Mouse (Mus musculus) embryonic facial prominence, embryonic 15.5 days (tissue): ENCODE results near the gene Sox13. TPM values are rescaled to one million over a fixed set of nuclear protein-coding genes. Genes with fewer than 3 reads are reported as not detected.

Experiments
- ATAC-seq: fragments of 200-750 bp; cut with Nextera tagmentation; 2 replicates; pipeline ENCODE4 v1.8.0; 2017; ENCODE audit warnings: low read depth, moderate TSS enrichment; ENCODE audit not compliant: insufficient number of reproducible peaks, low FRiP score, low TSS enrichment
- H3K27ac ChIP-seq: fragments of 300-500 bp; sonication (generic); replicated peaks from 2 replicates; pipeline ENCODE4 v1.5.1; 2015; ENCODE audit warnings: mild to moderate bottlenecking, inconsistent platforms
- H3K27me3 ChIP-seq: fragments of 300-500 bp; sonication (generic); 2 replicates; pipeline ENCODE4 v1.6.1; 2015; ENCODE audit warnings: inconsistent platforms
- H3K36me3 ChIP-seq: fragments of 300-500 bp; sonication (generic); 2 replicates; pipeline ENCODE4 v1.6.1; 2015; ENCODE audit warnings: mild to moderate bottlenecking, inconsistent platforms
- H3K4me1 ChIP-seq: fragments of 300-500 bp; sonication (generic); 2 replicates; pipeline ENCODE4 v1.6.1; 2015; ENCODE audit warnings: inconsistent platforms
- H3K4me2 ChIP-seq: fragments of 300-500 bp; sonication (generic); replicated peaks from 2 replicates; pipeline ENCODE4 v1.6.1; 2015; ENCODE audit warnings: mild to moderate bottlenecking, inconsistent platforms
- H3K4me3 ChIP-seq: fragments of 300-500 bp; sonication (generic); replicated peaks from 2 replicates; pipeline ENCODE4 v1.5.1; 2015; ENCODE audit warnings: mild to moderate bottlenecking, inconsistent platforms
- H3K9ac ChIP-seq: fragments of 300-500 bp; sonication (generic); 2 replicates; pipeline ENCODE4 v1.6.1; 2015; ENCODE audit warnings: inconsistent platforms
- H3K9me3 ChIP-seq: fragments of 300-500 bp; sonication (generic); replicated peaks from 2 replicates; pipeline ENCODE4 v1.6.1; 2016; ENCODE audit warnings: inconsistent platforms
- WGBS: fragments of 180-500 bp; shearing (Covaris S2); methylation state at CpG from one replicate; pipeline ENCODE4 v1.1.7; 2015; 5-methylcytosine and 5-hydroxymethylcytosine counted together
- polyA plus RNA-seq: library from polyadenylated mRNA; unstranded; fragments of >200 nt; fragmentation: Nextera tagmentation; extraction: Ambion mirVana; gene quantifications from 2 replicates; pipeline ENCODE4 v1.2.1, GENCODE M21; 2015

Gene Sox13
- polyA plus RNA-seq, 1 experiment from 2014 or later, result 6.1 TPM

DNA sequence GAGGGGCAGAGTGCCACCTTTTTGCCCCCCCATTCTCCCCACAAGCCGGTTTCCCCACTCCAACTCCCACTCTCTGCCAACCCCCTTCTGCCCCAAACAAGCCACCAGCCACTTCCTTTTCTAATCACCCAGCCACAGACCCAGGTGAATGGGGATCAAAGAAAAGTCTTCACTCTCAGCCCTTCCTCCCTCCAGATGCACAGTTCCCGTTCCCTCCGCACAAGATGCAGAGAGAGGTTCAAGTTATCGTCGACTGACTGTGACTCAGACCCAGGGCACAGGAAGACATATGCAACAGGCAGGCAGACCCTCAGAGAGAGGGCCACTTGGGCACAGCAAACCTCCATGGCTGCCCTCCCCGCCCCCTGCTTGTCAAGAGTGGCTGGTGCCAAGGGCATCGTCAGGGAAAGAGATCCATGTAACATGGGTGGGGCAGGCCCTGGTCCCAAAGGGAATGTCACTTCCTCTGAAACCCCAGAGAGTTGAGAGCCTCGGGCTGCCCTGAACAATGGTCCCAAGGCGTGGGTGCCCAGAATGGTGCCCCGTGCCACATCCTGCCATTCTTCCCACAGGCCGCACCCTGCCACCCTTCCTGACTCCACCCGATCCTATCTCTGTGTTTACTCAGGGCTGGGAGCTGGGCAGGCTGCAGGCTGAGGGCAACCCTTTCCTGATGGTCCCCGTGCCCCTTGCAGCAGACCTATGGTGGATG is 24.0 kb downstream of the Sox13 start:
- Histone ChIP-seq H3K27me3 (no peaks in the 10 kb centered on the region), H3K4me1 (peaks cover 6% of the 10 kb centered on the region; the same call in 1 of the 2 replicates), H3K27ac (no peak overlapping the region), H3K9me3 (no peaks in the 10 kb centered on the region), H3K9ac (no peak overlapping the region), H3K4me3 (no peak overlapping the region), H3K4me2 (no peak overlapping the region), H3K36me3 (no peaks in the 10 kb centered on the region)
- 73% methylated on average over 13 of the region's 13 CpGs for WGBS
- no peak for ATAC-seq

DNA sequence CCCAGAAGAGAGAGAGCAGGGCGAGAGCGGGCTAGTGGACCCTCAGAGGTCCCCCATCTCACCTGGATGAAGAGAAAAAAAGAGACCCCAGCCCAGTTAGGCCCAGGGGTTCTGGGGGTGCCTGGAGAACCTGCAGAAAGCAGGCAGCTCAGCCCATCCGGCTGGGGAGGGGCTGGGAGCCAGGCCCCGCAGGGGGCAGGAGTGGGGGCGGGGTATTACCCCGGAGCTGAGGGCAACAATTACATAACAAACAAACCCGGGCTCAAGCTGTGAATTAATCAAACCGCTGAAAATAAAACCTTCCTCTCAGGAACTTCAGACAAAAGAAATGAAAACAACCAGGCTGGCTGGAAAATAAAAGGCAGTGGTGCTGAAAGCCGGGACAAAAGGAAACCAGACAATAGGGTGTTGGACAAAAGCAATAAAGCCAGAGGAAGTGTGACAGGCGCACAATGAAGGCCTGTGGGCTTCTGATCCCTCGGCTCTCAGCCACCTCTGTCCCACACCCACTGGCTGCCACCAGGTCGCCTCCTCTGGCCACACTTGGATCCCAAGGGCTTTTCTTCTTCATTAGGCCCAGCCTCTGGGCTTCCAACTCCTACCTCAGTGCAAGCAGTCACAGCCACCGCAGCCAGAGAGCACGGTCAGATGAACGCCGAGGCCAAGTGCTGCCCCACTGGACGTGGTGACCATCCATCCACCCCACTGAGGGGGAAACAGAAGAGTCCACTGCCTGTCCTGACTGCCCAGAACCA is 26.5 kb downstream of the Sox13 start:
- no peaks in the 10 kb centered on the region for H3K27me3 ChIP-seq
- H3K27ac ChIP-seq, result peak overlapping the region; percentile 39; the same call in 1 of the 2 replicates
- no peak overlapping the region for H3K4me2 ChIP-seq
- no peaks in the 10 kb centered on the region for H3K36me3 ChIP-seq
- peaks cover 6% of the 10 kb centered on the region; the same call in 1 of the 2 replicates for H3K4me1 ChIP-seq
- 0 out of 2 replicates have a peak, but pooled peaks have one; percentile 48 for ATAC-seq
- no peaks in the 10 kb centered on the region for H3K9me3 ChIP-seq
- 15% methylated on average over 17 of the region's 17 CpGs for WGBS
- H3K9ac ChIP-seq, result no peak overlapping the region
- no peak overlapping the region for H3K4me3 ChIP-seq

DNA sequence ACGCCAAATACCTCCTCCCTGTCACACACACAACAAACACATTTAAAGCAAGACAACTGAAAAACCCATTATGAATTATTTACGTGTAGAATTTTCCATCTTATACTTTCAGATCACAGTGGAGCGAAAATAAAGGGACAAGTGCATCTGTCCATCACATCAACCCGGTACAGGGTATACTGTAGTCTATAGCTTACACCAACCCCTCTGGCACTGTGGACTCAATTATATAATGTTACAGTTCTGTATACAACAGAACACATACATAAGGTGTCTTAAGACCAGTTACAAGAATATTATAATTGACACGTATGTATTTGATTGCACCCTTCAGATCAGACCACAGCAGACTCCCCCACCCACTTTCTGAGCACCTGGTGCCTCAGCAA is 27.1 kb downstream of the Sox13 start:
- no peak overlapping the region for H3K4me2 ChIP-seq
- ATAC-seq, result no peak
- no peaks in the 10 kb centered on the region for H3K36me3 ChIP-seq
- no peaks in the 10 kb centered on the region for H3K9me3 ChIP-seq
- no peak overlapping the region for H3K4me3 ChIP-seq
- no peak overlapping the region for H3K9ac ChIP-seq
- 71% methylated on average over 5 of the region's 5 CpGs for WGBS
- H3K27me3 ChIP-seq, result no peaks in the 10 kb centered on the region
- 0 out of 2 replicates have a peak overlapping the region, but pooled peaks have one; percentile 39 for H3K27ac ChIP-seq
- H3K4me1 ChIP-seq, result peaks cover 6% of the 10 kb centered on the region; the same call in 1 of the 2 replicates

DNA sequence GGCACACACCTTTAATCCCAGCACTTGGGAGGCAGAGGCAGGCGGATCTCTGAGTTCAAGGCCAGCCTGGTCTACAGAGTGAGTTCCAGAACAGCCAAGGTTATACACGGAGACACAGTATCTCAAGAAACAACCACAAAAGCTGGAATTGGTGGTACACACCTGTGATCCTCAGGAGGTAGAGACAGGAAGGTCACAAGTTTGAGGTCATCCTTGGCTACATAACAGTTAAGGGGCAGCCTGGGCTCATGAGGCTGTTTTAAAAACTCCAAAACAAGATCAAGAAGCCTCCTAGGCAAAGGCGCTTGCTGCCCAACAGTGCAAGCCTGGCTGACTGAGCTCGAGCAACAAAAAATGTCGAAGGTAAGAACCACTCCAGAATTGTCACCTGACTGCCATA is 27.5 kb downstream of the Sox13 start:
- WGBS, result 90% methylated on average over 5 of the region's 5 CpGs
- Histone ChIP-seq H3K4me2 (no peak overlapping the region), H3K9me3 (no peaks in the 10 kb centered on the region), H3K4me1 (peaks cover 6% of the 10 kb centered on the region; the same call in 1 of the 2 replicates), H3K9ac (no peak overlapping the region), H3K27ac (no peak overlapping the region), H3K4me3 (no peak overlapping the region), H3K27me3 (no peaks in the 10 kb centered on the region), H3K36me3 (0 out of 2 replicates have a peak, but pooled peaks cover under 1% of the 10 kb centered on the region)
- ATAC-seq, result no peak

DNA sequence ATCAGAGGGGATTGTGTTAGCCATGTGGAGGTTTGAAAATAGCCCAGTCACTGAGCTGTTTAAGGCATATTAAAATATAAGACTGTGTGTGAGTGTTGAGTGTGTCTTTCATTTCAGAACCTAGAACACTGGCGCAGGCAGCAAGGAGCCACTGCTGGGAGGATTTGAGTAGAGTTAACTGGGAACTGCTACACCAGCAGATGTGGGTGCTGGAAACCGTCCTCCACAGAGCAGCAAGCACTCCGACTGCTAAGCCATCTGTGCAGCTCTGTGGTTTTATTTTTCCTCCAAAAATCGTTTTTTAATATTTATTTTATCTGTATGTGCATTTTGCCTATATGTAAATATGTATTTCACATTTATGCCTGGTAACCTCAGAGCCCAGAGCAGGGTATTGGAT is 29.5 kb downstream of the Sox13 start:
- no peak for ATAC-seq
- WGBS, result 66% methylated on average over 4 of the region's 4 CpGs
- H3K36me3 ChIP-seq, result 0 out of 2 replicates have a peak, but pooled peaks cover 10% of the 10 kb centered on the region
- no peaks in the 10 kb centered on the region for H3K9me3 ChIP-seq
- H3K4me2 ChIP-seq, result no peak overlapping the region
- H3K27me3 ChIP-seq, result no peaks in the 10 kb centered on the region
- no peak overlapping the region for H3K4me3 ChIP-seq
- no peak overlapping the region for H3K27ac ChIP-seq
- H3K9ac ChIP-seq, result no peak overlapping the region
- peaks cover 6% of the 10 kb centered on the region; the same call in 1 of the 2 replicates for H3K4me1 ChIP-seq

DNA sequence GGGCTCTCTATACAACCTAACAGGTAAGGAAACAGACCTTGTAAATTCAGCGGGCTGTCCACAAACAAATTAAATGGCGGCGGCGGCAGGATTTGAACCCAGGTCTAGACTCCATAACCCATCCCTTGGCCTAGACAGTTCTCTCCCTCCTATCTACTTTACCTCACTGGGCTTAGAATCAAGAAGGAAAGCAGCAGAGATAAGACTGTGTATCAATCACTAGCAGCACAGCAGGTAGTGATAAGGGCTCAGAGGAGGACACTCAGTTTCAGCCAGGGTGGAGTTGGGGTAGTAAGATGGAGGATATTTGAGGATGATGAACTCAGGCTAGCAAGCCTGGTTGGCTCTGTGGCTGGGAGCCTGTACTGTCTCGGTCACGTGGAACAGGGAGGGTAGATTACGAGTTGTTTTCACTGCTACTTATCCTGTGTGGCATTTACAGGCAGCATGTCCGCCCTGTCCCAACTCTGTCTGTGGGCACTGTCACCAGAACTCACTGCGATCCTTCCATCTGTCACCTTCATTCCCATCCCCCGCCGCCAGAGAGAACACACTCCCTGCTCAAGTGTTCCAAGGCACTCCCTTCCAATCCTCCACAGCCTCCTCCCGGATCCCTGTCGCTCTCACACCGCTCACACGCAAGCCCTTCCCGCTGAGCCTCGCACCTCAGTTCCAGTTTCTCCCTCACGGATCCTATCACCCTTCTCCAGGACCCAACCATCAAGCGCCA is 36.5 kb downstream of the Sox13 start:
- Histone ChIP-seq H3K4me2 (no peak overlapping the region), H3K27ac (no peak overlapping the region), H3K4me1 (0 out of 2 replicates have a peak, but pooled peaks cover 9% of the 10 kb centered on the region), H3K9ac (no peak overlapping the region), H3K9me3 (no peaks in the 10 kb centered on the region), H3K36me3 (0 out of 2 replicates have a peak, but pooled peaks cover 10% of the 10 kb centered on the region), H3K27me3 (no peaks in the 10 kb centered on the region), H3K4me3 (no peak overlapping the region)
- 68% methylated on average over 19 of the region's 19 CpGs for WGBS
- ATAC-seq, result no peak

DNA sequence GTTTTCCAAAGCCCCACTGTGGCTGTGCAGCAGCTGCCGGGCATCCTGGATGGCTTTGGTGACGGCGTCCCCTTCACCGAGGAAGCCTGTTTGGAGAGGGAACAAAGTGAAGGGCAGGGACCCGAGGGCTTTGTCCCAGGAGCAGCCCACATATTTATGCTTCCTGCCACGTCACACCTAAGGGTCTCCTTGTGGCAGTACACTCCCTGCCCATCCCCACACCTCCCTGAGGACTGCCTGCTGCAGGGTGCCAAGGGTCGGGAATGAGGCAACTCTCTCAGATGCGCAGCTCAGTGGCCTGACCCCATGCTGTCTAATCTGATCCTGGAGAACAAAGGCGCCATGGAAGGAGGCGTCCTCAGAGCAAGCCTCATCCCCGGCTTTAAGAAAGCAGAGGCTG is 38.0 kb downstream of the Sox13 start:
- ATAC-seq, result no peak
- no peak overlapping the region for H3K27ac ChIP-seq
- 0 out of 2 replicates have a peak, but pooled peaks cover 9% of the 10 kb centered on the region for H3K4me1 ChIP-seq
- H3K4me2 ChIP-seq, result no peak overlapping the region
- 0 out of 2 replicates have a peak, but pooled peaks cover 5% of the 10 kb centered on the region for H3K36me3 ChIP-seq
- H3K9ac ChIP-seq, result no peak overlapping the region
- no peaks in the 10 kb centered on the region for H3K9me3 ChIP-seq
- WGBS, result 59% methylated on average over 11 of the region's 11 CpGs
- H3K4me3 ChIP-seq, result no peak overlapping the region
- no peaks in the 10 kb centered on the region for H3K27me3 ChIP-seq

DNA sequence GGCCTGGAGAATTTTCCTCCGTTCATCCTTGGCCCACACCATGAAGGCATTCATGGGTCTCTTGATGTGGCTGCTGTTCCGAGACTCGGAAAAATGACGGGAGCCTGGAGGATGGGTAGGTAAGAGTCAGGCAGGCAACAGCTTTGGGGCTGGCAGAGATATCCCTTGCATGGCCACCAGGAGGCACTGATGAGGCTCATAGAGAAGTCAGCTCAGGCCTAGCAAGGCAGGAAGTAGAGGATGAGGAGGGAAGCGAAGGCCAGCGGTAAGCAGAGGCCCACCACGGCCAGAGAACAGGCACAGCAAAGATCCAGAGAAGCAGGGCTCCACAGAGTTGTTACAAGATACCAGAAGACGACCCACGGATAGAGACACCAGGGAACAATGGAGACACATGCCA is 38.7 kb downstream of the Sox13 start:
- H3K9me3 ChIP-seq, result no peaks in the 10 kb centered on the region
- no peak overlapping the region for H3K4me2 ChIP-seq
- H3K27me3 ChIP-seq, result no peaks in the 10 kb centered on the region
- no peaks in the 10 kb centered on the region for H3K36me3 ChIP-seq
- 0 out of 2 replicates have a peak, but pooled peaks cover 9% of the 10 kb centered on the region for H3K4me1 ChIP-seq
- no peak overlapping the region for H3K27ac ChIP-seq
- WGBS, result 28% methylated on average over 9 of the region's 9 CpGs
- ATAC-seq, result no peak
- H3K4me3 ChIP-seq, result 0 out of 2 replicates have a peak overlapping the region, but pooled peaks have one; percentile 6
- no peak overlapping the region for H3K9ac ChIP-seq

DNA sequence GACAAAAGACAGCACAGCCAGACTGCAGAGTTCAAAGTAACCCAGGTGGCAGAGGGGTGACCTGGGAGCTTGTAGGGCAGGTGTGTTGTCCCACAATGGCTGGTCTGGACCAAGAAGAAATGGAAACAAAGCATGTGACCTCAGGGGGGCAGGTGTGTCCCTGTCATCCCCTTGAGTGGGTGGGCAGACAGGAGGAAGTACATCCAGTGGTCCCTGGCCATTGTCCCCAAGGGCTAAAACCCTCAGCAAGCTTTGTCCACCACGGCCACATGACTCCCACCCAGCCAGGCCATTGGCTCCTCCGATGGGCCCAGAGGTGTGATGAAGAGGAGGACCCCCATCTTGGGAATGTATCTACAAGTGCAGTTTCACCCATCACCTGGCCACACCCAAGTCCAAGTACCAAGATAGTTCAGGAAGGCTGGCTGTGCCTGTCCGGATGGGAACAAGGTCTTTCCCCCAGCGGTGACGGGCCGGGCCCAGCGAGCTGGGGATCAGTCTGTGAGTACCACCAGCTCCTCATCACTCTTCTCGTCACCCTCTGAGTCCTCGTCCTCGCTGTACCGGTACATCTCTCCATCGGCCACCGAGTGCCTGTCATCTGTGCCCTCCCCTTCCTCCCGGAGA is 40.9 kb downstream of the Sox13 start:
- no peak overlapping the region for H3K4me2 ChIP-seq
- no peak overlapping the region for H3K27ac ChIP-seq
- H3K4me1 ChIP-seq, result 0 out of 2 replicates have a peak, but pooled peaks cover 9% of the 10 kb centered on the region
- 94% methylated on average over 14 of the region's 14 CpGs for WGBS
- H3K27me3 ChIP-seq, result no peaks in the 10 kb centered on the region
- no peak for ATAC-seq
- H3K36me3 ChIP-seq, result no peaks in the 10 kb centered on the region
- H3K9me3 ChIP-seq, result no peaks in the 10 kb centered on the region
- no peak overlapping the region for H3K4me3 ChIP-seq
- no peak overlapping the region for H3K9ac ChIP-seq

DNA sequence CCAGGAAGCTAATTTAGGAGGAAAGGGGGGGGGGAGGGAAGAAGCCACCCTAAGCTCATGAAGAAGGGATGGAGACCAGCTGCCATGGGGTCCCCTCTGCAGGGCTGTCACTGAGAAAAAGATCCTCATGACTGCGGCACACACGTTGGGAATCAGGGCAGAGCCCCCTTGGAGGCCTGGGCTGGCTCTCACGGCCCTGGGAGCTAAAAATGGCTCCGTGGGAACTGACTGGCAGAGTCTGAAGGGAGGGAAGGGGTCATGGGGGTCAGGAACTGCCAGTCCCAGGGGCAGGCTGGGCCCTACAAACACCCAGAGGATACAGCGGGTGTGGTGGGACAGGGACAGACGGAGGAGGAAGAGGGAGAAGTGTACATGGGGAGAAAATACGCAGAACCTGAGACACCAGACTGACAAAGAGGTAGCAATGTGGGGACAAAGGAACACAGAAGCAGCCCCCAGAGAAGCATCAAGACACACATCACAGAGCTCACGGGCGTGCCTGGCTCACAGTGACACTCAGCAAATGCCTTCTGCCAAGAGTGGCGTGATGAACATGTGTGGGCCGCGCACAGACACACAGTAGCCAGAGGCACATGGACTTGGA is 41.5 kb downstream of the Sox13 start:
- ATAC-seq, result no peak

More for the DNA sequence above, 41.5 kb downstream of the Sox13 start:
- Histone ChIP-seq H3K9ac (no peak overlapping the region), H3K4me1 (0 out of 2 replicates have a peak, but pooled peaks cover 9% of the 10 kb centered on the region), H3K9me3 (no peaks in the 10 kb centered on the region), H3K4me3 (no peak overlapping the region), H3K36me3 (no peaks in the 10 kb centered on the region), H3K27ac (no peak overlapping the region), H3K4me2 (no peak overlapping the region), H3K27me3 (no peaks in the 10 kb centered on the region)
- 52% methylated on average over 12 of the region's 12 CpGs for WGBS
